13 mouse cellular contexts compared by ENCODE assay signal in genomic region chr17:34881683-34882310, GRCm38 (mm10). TPM values are rescaled to one million over a fixed set of nuclear protein-coding genes. Genes with fewer than 3 reads are reported as not detected.
A peak's percentile ranks its signal among the peaks of the same experiment; 100 is the strongest.
DNase-seq lines count a peak whose midpoint lies in the region; ATAC-seq lines count a peak whose summit lies in the region.
"Had no signal": no experiment of that assay in that cellular context is flagged by ENCODE, and none has a peak within 500 bp of the region (broad histone marks: within the 10 kb centered on the region; RNA-seq: fewer than 3 reads in every experiment).

Gm20547 (minus strand) TSS chr17:34882042.

- ATAC-seq in forebrain, embryonic 13.5 days = no peak
- ATAC-seq in neural tube, embryonic 11.5 days (ENCODE audit: insufficient read depth, low FRiP score, low TSS enrichment) = no peak
- ATAC-seq in limb, embryonic 12.5 days (ENCODE audit: insufficient number of reproducible peaks, insufficient read depth, low FRiP score, low TSS enrichment, low read depth) = no peak
- ATAC-seq in monocyte, adult 5-6 weeks (replicated peaks; ENCODE audit: insufficient number of reproducible peaks, low FRiP score, low TSS enrichment, poor library complexity, severe bottlenecking) = no peak

- no peak within 1 kb of the TSS for H3K27ac ChIP-seq in forebrain, embryonic 10.5 days
- no peak within 1 kb of the TSS for H3K27ac ChIP-seq in forebrain, embryonic 13.5 days
- H3K27ac ChIP-seq in neural tube, embryonic 11.5 days (ENCODE audit: low read depth, low read length) = no peak within 1 kb of the TSS
- H3K27ac ChIP-seq in limb, embryonic 12.5 days = no peak within 1 kb of the TSS

- H3K27me3 ChIP-seq in forebrain, embryonic 10.5 days (ENCODE audit: poor library complexity, severe bottlenecking) = peaks cover 22% of the 10 kb centered on the region
- peaks cover 10% of the 10 kb centered on the region; the same call in 1 of the 2 replicates for H3K27me3 ChIP-seq in forebrain, embryonic 13.5 days
- no peaks in the 10 kb centered on the region; the same call in 1 of the 2 replicates for H3K27me3 ChIP-seq in neural tube, embryonic 11.5 days (ENCODE audit: control insufficient read depth, insufficient read depth, low read length)
- H3K27me3 ChIP-seq in limb, embryonic 12.5 days = peaks cover 20% of the 10 kb centered on the region

- DNase-seq in forebrain, embryonic 10.5 days (ENCODE audit: extremely low spot score, low spot score) = no peak
- no peak for DNase-seq in neural tube, embryonic 11.5 days (ENCODE audit: low spot score)
- DNase-seq in neural tube, embryonic 10.5 days (ENCODE audit: extremely low spot score, low spot score) = no peak
- peak; percentile 58 for DNase-seq in yolk sac, embryonic 10.5 days (ENCODE audit: low spot score)
- no peak for DNase-seq in gastrocnemius, postnatal 25 days

- no peaks in the 10 kb centered on the region for H3K9me3 ChIP-seq in forebrain, embryonic 10.5 days
- H3K9me3 ChIP-seq in forebrain, embryonic 13.5 days (replicated peaks) = no peaks in the 10 kb centered on the region
- H3K9me3 ChIP-seq in neural tube, embryonic 11.5 days (ENCODE audit: control insufficient read depth, low read length) = no peaks in the 10 kb centered on the region
- H3K9me3 ChIP-seq in limb, embryonic 12.5 days = no peaks in the 10 kb centered on the region

- no peak within 1 kb of the TSS for H3K9ac ChIP-seq in forebrain, embryonic 13.5 days
- H3K9ac ChIP-seq in neural tube, embryonic 11.5 days (ENCODE audit: low read length) = peak within 1 kb of the TSS; percentile 18; the same call in 1 of the 2 replicates
- no peak within 1 kb of the TSS for H3K9ac ChIP-seq in limb, embryonic 12.5 days (replicated peaks)

- H3K4me2 ChIP-seq in forebrain, embryonic 13.5 days = no peak within 1 kb of the TSS
- H3K4me2 ChIP-seq in neural tube, embryonic 11.5 days (ENCODE audit: low read depth) = 0 out of 2 replicates have a peak within 1 kb of the TSS, but pooled peaks have one; percentile 12
- peak within 1 kb of the TSS; percentile 13; the same call in 1 of the 2 replicates for H3K4me2 ChIP-seq in limb, embryonic 12.5 days

- 7% methylated on average over 15 of the region's 15 CpGs for WGBS in forebrain, embryonic 10.5 days
- whole genome bisulfite sequencing in forebrain, embryonic 13.5 days = 9% methylated on average over 15 of the region's 15 CpGs
- 8% methylated on average over 15 of the region's 15 CpGs for WGBS in neural tube, embryonic 11.5 days
- WGBS in limb, embryonic 12.5 days = 8% methylated on average over 15 of the region's 15 CpGs

- H3K4me3 ChIP-seq in forebrain, embryonic 10.5 days = peak within 1 kb of the TSS; percentile 23; the same call in 1 of the 2 replicates
- H3K4me3 ChIP-seq in forebrain, embryonic 13.5 days = no peak within 1 kb of the TSS
- no peak within 1 kb of the TSS for H3K4me3 ChIP-seq in neural tube, embryonic 11.5 days (ENCODE audit: low read depth, low read length)
- no peak within 1 kb of the TSS for H3K4me3 ChIP-seq in limb, embryonic 12.5 days (replicated peaks)

- H3K36me3 ChIP-seq in forebrain, embryonic 10.5 days (replicated peaks) = no peaks in the 10 kb centered on the region
- no peaks in the 10 kb centered on the region for H3K36me3 ChIP-seq in forebrain, embryonic 13.5 days (ENCODE audit: poor library complexity, severe bottlenecking)
- no peaks in the 10 kb centered on the region for H3K36me3 ChIP-seq in neural tube, embryonic 11.5 days (ENCODE audit: control insufficient read depth, insufficient read depth, low read length)
- H3K36me3 ChIP-seq in limb, embryonic 12.5 days = no peaks in the 10 kb centered on the region

- peaks cover 17% of the 10 kb centered on the region for H3K4me1 ChIP-seq in forebrain, embryonic 10.5 days
- no peaks in the 10 kb centered on the region for H3K4me1 ChIP-seq in forebrain, embryonic 13.5 days
- H3K4me1 ChIP-seq in neural tube, embryonic 11.5 days (ENCODE audit: control insufficient read depth, insufficient read depth, low read length) = no peaks in the 10 kb centered on the region
- peaks cover 8% of the 10 kb centered on the region; the same call in 1 of the 2 replicates for H3K4me1 ChIP-seq in limb, embryonic 12.5 days (replicated peaks)

RNA-seq across cellular contexts. Expression of gene Gm20547, which starts in this region (rescaled TPM):
- 0.05 and 0.11 TPM in 2 replicates for polyA plus RNA-seq in forebrain, embryonic 10.5 days (2016; fragmentation: Nextera tagmentation; extraction: Ambion mirVana)
- not detected in 2 replicates for polyA plus RNA-seq in forebrain, embryonic 13.5 days (2015; fragmentation: Nextera tagmentation; extraction: Ambion mirVana)
- not detected in 2 replicates for polyA plus RNA-seq in neural tube, embryonic 11.5 days (2014; fragmentation: Nextera tagmentation; extraction: Ambion mirVana)
- 0.18 TPM in 1 of 2 replicates, not detected in the other for polyA plus RNA-seq in limb, embryonic 12.5 days (2016; fragmentation: Nextera tagmentation; extraction: Ambion mirVana)
- total RNA-seq in gastrocnemius, postnatal 25 days (2021) = not detected
- total RNA-seq in monocyte, adult 5-6 weeks (2017) = not detected in 3 replicates
- total RNA-seq: left cerebral cortex, postnatal 10 days; neutrophil, adult 5-6 weeks had no signal
- polyA plus RNA-seq: brain, embryonic 14.5 days; C2C12; forebrain, embryonic 11.5 days had no signal
